Mouse (Mus musculus): ENCODE measurements around the gene Cmpk2. TPM values are rescaled to one million over a fixed set of nuclear protein-coding genes. Genes with fewer than 3 reads are reported as not detected.
"Not testable (repeated sequence)": the region's sequence is repeated elsewhere in the genome, so short reads cannot be mapped to it uniquely, and the experiment has no call there.

Cmpk2 gene
- 1 to 10 TPM; 4.0 to 4.2 TPM for total RNA-seq (2021)

DNA sequence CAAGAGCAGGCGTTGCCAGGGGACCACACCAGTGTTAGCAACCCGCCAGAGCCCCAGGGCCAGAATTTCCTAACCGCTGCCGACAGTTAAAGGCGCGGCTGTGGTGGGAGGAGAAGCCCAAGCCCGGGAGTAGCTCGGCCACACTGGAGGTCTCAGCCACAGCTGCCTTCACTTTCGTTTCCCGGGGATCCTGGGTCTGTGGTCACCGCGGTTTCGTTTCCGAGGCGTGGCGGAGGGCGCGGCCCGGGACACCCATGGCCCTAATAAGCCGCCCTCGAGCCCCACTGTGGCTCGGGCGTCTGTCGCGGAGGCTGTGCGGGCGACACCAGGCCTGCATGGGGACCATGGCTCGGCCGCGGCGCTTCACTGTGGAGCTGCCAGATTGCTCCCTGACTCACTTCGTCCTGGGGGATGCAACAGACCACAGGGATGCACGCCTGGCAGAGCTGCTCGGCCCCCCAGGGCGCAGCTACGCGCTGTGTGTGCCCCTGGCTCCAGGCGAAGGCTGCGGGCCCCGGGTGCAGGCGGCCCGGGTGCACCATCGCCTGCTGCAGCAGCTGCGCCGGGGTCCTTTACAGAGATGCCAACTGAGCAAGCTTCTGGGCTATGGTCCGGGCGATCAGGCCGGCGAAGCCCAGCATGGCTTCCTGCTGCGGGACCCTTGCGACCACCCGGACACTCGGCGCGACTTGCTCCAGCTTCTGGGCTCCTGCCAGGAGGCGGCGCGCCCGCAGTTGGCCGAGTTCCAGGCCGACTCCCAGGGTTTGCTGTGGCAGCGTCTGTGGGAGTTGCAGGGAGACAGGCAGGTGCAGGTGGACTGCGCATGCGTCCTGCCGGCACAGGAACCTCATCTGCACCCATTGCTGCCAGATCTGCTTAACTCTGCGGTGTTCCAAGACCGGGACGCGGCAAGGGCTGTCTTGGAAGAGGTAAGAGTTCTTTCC lies at the start of gene Cmpk2:
TSS of gene Cmpk2 (plus strand) at position 107 of the 944 bp plus-strand sequence.
- peak; percentile 82 for DNase-seq

DNA sequence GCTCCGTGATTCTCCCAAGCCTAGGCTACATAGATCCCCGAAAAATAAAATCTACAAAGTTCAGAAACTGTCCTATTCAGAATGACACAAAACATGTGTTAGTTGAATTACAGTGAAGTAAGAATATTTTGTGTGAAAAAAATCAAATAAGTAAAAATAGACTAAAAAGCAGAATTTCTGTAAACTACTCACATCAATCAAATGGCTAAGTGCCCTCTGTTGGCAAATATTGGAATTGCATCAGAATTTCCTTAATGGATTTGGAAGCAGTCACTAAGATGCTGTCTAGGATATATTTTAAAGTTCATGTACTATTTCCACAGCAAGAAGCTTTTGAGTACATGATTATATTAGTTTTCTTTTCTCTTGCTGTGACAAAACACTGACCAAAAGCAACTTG lies 44.2 kb upstream of the Cmpk2 start:
- DNase-seq, result no peak

DNA sequence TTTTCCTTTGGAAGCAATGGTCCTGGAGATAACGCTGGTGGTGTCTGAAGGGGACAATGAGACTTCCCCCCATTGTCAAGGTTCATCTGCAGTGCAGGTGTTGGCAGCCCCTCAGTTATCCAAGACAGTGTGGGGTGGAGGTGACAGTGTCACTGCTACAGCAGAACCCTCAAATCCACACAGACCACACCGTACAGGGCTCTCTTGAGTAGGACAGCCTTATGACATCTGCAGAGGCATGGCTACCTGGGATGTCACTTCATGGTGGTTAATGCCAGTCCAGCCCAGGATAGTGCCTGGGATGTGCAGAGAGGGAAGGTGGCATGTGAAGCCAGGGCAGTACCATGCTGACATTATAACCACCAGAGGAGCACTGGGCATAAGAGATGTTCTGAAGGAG lies 40.2 kb upstream of the Cmpk2 start:
- not testable (repeated sequence) for DNase-seq

DNA sequence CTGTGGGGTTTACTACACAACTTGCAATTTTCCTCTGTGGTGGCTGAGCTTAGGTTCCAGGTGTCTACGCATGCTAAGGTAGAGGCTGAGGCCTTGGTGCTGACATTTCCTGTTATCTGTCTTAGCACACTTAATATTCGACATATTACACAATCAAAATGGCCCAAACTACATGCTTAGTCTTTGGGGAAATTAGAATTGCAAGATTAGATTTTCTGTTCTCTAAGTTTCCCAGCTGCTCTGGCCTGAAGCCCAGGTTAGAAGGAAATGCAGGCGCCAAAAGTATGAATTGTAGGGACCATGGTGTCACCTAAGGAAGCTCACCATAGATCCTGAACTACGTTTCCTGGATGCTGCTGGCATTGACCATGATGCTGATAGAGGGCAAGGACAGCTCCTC lies 32.7 kb upstream of the Cmpk2 start:
- DNase-seq, result no peak

DNA sequence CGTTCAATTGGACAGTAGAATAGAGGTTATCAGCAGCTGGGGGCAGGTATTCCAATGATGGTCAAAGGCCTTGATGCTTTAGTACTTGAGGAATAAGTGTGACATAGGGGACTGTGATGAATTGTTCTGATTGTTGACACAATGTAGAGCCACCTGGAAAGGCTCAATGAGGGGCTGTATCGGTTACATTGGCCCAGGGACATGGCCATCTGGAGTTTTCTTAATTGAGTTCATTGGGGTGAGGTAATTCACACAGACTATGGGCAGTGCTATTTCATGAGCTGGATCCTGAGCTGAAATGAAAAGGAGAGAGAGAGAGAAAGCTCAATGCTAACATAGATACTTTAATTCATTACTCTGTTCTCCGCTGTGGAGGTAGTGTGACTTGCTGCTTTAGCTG lies 31.1 kb upstream of the Cmpk2 start:
- DNase-seq, result no peak

DNA sequence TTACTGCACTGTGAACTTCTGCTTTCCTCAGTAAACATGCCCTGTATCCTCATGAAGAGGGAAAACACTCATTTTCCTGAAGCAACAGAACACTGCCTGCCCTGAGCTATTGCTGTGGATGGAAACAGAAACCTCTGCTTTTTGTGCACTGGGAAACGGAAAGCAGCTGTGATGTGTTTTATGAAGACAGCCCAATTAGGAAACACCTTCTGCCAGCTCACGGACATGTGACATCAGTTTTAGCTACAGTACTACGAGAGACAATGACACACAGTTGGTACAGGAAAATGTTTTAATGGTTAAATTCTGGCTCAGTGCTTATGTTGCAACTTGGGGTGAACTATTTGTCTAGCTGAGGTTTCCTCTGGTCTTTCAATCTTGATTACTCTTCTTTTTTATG lies 29.6 kb upstream of the Cmpk2 start:
- no peak for DNase-seq

DNA sequence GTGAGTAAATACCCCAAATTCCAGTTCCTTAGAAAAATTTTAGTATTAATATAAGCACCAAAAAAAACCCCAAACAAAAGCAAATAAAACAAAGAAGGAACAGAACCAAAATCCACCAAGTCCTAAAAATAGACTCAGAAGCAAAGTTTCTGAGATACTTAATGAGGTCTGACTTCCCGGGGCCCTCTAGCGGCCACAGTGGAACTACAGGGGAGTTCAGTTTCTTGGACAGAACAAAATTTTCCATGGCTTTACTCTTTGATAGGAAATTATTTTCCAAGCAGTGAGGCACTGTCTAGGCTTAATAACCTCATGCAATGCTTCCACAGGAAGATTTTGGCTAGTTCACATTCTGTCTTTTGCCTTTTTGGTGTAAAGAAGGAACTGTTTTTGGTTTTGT lies 24.9 kb upstream of the Cmpk2 start:
- DNase-seq, result peak; percentile 91

DNA sequence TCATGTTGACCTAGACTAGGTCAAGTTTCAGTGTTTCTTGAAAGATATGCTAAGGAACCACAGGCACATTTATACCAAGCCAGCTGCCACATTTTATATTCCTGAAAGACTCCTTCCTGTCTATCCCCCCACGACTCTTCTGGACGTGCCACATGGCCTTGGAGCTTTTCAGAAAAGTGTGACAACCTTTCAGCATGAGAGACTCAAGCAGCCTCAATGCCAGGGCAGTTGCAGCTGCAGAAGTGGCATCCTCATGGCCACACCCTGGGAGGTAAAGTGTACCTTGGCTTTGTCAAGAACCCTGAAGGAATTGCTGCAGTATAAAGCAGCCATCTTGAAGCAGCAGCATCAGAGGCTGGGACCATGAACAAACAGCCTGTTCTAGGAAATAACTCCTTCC lies 24.5 kb upstream of the Cmpk2 start:
- DNase-seq, result no peak

DNA sequence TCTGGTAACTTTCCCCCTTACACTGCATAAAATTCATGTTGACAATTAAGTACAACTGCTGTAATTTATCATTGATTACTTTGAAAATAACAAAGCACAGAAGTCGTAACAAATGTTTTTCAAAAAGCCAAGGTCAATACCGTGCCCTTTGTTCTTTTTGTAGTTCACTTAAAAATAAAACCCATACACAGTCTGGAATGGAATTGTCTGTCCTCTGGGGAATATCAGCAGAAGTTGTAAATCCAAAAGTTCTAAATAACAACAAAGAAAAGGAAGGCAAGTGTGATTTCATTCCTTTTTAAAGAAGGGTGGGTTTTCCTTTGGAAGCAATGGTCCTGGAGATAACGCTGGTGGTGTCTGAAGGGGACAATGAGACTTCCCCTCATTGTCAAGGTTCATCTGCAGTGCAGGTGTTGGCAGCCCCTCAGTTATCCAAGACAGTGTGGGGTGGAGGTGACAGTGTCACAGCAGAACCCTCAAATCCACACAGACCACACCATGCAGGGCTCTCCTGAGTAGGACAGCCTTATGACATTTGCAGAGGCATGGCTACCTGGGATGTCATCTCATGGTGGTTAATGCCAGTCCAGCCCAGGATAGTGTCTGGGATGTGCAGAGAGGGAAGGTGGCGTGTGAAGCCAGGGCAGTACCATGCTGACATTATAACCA lies 22.5 kb upstream of the Cmpk2 start:
- DNase-seq, result no peak

DNA sequence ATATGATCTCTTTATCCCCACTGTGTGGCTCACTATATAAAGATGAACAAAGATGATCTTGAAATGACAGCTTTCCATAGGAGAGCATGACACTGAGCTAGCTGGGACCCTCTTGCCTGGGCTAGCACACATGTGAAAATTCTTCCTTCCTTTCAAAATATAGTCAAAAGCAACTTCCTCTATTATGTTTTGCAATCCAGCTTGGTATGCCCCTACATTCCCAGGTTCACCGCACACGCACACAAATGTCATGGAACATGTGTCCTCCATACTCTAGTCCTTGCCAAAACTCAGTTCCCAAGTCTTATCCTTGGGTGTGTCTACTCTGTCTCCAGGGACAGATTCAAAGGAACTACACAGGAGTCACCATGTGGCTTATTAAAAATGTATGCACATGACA lies 19.5 kb upstream of the Cmpk2 start:
- DNase-seq, result no peak

DNA sequence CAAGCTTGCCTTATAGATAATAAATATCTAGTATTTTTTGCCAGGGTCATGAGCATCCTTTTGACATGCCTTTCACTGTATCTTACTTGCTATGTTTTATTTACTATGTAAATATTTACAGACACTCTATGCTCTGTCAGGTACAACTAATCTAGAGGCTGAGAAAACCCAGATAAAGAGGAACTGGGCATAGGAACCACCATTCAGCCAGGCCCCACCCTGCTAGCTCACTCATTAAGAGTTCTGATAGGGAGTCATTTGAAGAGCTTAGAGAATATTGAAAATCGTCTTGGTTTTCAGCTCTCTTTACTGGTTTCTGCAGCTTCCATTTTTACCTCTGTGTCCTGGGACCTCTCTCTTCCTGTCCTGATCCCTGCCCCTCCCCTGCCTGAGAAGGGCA lies 17.9 kb upstream of the Cmpk2 start:
- no peak for DNase-seq

DNA sequence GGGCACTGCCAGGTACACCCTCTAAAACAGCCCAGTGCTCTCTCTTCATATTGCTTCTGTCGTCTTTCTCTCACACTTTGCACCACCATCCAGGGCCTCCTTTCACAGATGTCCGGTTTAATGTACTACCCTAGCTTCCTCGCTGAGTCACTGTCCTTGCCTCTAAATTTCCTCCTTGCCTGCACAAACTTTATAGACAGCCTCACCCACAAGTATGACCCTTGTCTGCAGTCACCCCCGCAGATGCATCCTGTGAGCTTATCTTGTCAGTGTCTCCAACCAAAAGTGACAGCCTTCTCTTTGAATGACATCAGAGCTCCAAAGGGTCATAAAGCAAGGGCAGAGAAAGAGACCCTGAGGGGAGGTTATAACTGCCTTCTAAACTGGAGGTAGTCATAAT lies 16.1 kb upstream of the Cmpk2 start:
- DNase-seq, result no peak

DNA sequence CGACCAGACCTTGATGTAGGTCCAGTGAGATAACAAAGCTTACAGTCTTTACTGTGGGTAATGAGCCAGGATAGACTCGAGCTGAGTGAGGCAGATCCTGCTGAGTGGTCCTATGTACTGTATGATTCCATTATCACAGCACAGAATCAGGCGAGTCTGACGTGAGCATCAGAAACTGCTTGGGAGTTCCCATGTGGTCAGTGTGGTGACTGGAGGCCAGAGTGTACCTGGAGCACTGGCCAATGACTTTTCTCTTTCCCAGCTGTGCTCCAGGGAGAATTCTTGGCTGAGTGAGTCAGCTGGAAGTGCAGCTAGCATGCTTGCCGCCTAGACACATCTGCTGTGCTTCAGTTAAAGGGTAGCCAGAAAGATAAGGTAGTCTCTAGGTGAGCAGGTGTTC lies 14.3 kb upstream of the Cmpk2 start:
- no peak for DNase-seq

DNA sequence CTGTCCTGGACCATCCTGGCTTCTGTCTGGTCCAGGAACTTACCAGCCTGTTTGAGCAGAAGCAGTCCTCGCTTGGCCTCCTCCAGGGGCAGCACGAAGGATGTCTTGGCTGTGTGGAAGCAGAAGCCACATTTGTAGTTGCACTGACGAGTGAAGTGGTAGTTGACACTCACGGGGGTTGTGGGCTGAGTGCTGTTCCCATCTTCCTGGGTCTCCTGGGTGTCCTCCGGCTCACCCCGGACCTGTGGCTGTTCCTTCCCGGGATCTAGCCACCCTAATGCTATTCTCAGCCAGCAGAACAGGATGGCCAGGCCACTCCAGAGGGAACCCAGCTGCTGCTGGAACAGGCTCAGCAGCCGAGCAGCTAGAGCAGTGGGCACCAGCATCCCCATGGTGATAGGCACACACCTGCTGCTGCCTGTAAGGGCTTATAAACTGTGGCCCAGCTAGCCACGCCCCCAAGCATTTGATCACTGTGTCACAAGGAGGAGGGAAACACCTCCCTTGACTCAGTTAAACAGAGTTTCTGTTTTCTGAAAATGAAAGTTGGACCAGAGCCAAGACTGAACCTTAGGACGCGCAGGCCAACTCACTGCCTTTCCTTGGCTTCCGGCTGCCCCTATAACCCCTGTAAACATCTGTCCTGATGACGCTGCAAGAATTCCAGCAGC lies 12.8 kb upstream of the Cmpk2 start, which contains the start of gene Rsad2:
TSS of gene Rsad2 (minus strand) at position 425 of the 671 bp plus-strand sequence.
- DNase-seq, result peak; percentile 37

DNA sequence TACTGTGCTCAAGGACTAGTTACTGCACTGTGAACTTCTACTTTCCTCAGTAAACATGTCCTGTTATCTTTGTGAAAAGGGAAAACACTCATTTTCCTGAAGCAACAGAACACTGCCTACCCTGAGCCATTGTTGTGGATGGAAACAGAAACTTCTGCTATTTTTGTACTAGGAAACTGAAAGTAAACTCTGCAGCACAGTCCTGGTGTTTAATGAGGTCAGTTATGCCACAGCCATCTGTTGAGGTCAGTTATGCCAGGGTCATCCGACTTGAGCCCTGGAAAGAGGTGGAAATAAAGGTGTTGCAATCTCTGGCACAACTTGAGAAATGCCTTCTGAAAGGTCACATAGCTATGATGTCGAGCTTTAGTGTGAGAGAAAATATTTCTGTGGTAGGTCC lies 8.9 kb upstream of the Cmpk2 start:
- DNase-seq, result no peak

DNA sequence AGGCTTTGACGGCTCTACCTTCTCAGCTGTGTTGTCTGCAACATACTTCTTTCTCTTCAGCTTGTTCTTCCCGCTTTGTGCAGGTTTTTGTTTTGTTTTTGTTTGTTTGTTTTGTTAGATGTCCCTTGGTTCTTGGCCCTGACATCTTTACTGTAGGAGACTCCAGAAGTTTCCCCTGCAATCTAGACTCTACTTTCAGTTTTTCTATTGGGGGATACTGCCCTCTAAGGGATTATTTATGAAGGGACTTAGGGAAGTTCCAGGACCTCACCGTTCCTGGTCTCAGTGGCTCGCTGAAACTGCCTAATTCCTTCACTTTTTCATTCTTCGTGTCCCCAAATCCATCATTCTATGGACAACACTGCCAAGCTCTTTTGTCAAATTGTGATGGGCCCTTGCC lies 3.4 kb upstream of the Cmpk2 start:
- DNase-seq, result no peak

DNA sequence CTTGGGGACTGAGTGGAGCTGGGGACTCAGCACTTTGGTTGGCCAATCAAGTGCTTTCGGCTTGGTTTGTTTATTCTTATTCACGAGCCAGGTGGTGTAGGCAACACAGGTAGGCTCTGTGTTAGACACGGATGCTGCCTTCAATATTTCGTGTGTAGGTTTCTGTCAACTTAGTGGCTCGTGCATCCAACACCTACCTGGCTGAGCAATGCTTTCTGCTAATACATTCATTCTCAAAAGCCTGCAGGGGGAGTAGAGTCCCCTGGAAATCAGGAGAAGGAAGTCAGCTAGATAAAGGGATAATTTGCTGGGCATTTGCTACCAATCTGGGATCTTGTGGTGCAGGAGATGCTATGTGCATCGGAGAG lies 1.0 kb downstream of the Cmpk2 start:
- DNase-seq, result no peak

DNA sequence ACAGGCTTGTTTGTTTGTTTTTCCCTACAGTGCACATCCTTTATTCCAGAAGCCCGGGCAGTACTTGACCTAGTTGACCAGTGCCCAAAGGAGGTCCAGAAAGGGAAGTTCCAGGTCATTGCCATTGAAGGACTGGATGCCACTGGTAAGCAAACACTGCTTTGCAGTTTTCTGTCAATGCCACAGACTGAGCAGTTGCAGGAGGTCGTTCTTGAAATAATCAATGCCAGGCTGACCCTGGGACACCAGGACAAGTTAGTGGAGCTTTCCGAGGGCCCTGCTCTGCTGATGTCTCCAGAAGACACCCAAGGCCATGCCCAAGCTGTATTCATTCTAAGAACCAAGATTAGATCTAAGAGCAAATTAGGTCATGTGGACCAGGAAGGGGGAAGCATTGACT lies 2.4 kb downstream of the Cmpk2 start:
- DNase-seq, result no peak

DNA sequence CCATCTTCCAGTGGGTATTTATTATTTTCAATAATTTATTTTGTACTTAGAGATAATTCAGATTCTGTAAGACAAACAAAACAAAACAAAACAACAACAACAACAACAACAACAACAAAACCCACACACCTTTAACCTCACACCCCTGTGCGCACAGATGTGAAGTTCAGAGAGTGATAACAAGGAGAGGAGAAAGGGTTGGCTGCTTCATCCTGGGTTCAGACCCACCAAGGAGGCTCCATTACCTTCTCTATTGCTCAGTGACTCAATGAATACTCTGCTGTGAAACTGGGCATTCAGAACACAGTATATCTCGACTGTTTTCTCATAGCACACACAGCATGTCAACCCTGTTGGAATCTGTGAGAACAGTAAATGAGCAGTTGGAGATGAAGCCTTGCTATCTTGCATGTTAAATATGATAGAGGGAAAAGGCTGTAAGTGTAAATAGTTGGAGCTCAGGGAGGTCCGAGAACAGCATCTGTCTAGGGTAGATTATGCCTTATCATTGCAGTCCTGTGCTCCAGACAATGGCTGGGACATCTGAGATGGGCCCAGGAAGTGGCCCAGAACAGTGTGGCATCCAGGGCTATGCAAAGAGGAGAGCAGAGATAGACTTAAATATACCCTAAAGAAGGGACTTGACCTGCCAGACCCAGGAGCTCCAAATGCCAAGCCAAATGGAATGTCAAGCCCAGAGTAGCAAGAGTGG lies 3.9 kb downstream of the Cmpk2 start:
- no peak for DNase-seq

DNA sequence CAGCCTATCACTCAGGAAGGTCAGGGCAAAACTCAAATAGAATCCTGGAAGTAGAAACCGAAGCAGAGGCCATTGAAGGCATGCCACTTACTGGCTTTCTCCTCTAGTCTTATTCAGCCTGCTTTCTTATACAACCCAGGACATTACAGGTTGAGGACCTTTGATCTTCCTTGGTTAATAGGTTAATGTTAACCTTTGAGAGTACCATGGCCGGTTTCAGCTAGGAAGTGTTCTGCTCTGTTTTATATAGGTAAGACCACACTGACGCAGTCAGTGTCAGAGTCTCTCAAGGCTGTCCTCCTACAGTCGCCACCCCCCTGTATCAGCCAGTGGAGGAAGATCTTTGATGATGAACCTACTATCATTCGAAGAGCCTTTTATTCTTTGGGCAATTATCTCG lies 4.7 kb downstream of the Cmpk2 start:
- DNase-seq, result no peak

DNA sequence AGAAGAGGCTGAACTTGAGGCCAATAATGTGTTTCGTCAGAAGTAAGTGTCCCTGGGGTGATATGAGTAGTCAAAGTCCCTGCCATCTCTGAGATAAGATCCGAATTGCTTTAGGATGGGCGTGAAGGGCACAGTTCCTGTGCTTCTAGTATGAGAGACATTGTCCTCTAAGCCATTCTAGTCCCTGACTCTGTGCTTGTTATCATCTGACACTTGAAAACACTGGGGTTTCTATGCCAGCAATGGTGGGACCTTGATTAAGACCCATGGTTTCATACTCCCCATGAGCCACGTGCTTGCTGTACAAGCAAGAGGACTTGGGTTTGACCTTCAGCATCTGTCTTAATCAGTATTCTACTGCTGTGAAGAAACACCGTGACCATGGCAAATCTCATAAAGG lies 8.2 kb downstream of the Cmpk2 start:
- no peak for DNase-seq

DNA sequence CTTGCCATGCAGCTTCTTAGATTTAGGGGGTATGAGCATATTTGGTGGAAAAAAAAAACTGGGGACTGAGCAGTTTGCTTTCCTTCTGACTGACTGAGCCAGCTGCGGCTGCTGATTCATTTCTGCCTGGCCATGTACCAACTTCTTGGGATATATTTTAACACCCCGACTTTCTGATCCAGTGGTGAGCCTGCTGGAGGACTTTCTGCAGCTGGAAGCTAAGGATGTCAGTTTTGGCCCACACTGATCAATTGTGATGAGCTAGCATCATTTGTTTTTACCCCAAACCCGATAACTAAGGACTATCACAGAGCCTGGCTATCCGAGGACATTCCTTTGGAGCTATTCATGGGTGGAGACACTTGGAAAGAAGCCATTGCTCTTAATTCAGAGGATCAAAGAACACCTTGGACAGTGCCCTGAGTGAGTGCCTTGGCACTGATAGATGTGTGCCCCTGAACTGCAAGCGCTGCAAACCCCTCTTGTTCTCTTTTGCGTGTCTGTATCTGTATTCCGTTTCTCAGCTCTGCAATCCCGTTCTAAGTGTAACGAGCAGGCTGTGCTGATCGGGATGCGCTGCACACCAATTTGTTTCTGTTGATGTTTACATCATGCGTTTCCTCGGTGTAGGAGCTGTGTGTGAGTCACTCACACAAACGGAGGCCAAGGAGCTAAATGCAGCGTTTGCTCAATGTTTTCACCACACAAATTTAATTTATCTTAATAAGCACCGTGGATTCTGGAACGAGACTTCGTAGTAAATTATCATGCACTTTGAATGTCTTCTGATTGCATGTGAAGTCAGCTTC lies 9.4 kb downstream of the Cmpk2 start:
- DNase-seq, result peak; percentile 43
